Mouse (Mus musculus): ENCODE data around the gene Clic6. TPM values are rescaled to one million over a fixed set of nuclear protein-coding genes. Genes with fewer than 3 reads are reported as not detected.

Clic6 gene
- under 1 TPM; 0.12 to 0.30 TPM for total RNA-seq (2021)
- long read RNA-seq, experiment 1, result 0 reads
- long read RNA-seq, experiment 2, partial matches to known transcripts, result 0 of 1 reads
- long read RNA-seq, experiment 2, other reads (novel, unspliced or antisense), result 1 of 1 reads

DNA sequence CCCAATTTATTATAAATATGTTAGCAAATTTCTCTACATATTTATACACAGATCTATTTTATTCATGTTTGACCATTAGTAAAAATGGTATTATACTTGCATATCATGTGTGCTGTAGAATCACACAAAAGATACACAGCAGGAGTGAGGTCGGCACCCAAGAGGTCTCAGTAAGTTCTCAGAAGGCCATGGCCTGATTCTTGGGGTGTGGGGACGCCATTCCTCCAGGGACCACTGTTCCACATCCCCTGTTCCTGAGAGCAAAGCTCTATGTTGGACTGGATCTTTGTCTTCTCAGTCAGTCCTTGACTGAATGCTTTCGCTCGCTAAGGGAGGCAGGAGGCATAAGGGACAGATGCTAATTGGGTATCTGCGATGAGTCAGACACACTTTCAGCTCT is at the start of gene Clic6:
Gene Clic6 (plus strand): TSS at position 301 of the 400 bp plus-strand sequence.
- no peak for DNase-seq

DNA sequence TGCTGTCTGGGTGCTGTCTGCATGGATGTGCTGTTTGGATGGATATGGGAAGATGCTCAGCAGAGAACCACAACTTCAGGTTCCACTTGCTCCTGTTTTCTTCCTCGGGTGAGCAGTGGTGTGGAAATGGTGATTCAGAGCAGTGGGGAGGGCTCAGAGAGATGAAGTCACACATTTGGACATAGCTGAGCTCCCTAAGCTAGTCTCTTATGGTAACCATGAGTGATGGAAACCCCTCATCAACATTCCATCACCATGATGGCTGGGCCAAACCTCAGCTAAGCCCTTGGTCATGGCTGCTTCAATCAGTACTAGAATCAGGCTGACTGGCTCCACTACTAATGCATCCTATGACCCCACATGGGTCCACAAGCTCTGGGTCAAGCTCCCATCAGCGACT is 45.8 kb upstream of the Clic6 start:
- DNase-seq, result no peak

DNA sequence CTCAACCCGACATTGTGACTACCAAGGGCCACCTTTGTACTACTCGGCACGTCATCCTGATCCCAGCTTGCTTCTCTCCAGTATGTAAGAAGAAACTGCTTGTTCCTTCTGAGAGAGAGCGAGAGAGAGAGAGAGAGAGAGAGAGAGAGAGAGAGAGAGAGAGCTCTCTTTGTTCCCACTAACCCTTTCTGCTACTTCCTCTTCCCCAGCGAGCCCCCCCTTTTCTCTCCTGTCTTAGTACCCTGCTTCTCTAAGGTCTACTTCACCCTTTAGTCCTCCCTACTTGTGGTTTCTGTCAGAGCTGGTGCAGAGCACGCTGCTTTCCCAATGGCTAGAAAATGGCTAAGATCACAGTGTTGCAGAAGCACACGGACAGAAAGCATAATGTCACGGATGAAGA is 45.3 kb upstream of the Clic6 start:
- no peak for DNase-seq

DNA sequence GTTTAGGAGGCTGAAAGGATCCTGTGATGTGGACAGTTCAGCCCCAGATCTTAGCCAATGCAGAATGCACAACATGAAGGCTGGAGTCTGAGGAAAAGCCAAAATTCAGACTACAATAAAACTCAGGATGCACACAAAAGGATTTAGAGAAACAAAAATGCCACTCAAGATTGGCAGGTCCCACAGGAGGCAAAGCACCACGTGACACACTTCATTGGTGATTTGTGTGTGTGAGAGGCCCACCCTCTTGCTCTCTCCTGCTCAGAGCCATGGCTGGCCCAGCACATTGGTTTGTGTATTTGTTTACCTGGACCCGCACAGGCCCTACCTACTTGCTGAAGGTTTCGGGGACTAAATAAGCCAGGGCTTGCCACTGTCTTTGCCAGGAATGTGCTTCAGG is 44.3 kb upstream of the Clic6 start:
- no peak for DNase-seq

DNA sequence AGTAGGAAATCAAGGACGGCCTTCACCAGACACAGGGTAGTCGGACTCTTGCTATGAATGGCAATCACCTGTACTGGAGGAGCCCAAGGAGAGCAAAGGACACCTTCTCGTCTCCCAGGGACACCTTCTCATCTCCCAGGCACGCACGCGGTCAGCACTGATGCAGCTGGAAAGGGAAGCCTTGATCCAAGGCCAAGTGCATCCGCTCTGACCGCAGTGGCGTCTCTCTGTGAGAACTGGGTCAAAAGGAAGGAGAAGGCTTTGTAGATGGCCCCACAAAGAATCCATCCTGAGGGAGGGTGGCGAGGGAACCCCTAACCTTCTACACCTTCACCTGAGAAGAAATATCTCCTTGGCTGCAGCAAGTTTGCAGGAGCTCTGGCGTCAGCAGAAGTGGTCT is 43.4 kb upstream of the Clic6 start:
- peak; percentile 40 for DNase-seq

GRCm38 (mm10) chr16:92442946-92443345 is 42.6 kb upstream of the Clic6 start:
- DNase-seq, result no peak

- peak; percentile 70 for DNase-seq
Observed at GRCm38 (mm10) chr16:92443644-92444113, 41.9 kb upstream of the Clic6 start.

DNA sequence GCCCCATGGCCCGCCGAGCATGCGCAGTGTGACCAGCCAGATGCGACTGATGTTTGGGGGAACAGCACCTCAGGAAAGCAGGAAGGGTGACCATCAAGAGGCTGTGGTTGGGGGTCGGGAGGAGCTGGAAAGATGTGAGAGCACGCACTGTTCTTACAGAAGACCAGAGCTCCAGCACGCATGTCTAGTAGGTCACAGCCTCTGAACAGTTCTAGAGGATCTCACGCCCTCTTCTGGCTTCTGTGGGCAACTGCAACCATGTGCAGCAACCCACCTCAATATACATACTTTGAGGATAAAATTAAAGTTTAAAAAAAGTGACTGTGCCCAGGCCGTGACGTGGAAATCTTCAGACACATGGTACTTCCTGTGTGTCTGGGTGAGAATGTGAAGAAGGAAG is 40.2 kb upstream of the Clic6 start:
- peak; percentile 49 for DNase-seq

DNA sequence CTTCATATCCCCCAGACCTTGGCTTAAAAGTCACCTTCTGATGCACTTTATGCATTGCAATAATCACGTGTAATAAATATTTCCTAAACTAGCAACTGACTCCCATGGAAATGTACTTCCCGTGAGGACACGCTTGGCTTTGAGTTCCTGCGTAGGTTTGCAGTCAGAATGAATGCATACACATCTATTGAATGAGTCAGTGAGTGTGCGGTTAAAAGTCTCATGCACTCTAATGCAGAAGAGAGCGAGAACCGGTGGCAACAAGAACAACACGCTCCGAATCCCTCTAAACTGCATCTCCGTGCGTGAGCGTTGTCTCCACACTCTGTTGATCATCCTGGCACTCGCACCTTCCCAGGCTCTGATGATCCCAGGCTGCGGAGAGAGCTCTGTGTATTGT is 36.5 kb upstream of the Clic6 start:
- no peak for DNase-seq

- no peak for DNase-seq
Observed at GRCm38 (mm10) chr16:92450331-92450730, 35.2 kb upstream of the Clic6 start.

- DNase-seq, result no peak
Observed at GRCm38 (mm10) chr16:92451516-92452072, 33.9 kb upstream of the Clic6 start.

DNA sequence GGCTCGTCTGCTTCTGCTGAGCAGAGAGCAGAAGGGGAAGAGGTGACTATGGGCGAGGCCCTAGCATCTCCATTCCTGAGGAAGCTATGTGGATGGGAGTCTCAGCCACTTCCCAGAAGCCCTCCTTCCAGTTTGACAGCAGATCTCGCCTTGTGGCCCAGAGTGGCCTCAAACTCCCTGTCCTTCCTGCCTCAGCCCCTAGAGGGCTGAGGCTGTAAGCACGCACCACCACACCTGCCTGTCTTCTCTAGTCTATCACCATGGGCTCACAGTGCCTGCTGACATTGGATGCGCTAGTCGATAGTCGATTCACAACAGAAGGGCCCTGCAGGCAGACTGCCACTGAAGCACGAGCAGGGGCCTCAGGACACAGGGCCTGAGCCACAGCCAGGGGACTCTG is 32.9 kb upstream of the Clic6 start:
- no peak for DNase-seq

GRCm38 (mm10) chr16:92454002-92454401 is 31.5 kb upstream of the Clic6 start:
- DNase-seq, result no peak

DNA sequence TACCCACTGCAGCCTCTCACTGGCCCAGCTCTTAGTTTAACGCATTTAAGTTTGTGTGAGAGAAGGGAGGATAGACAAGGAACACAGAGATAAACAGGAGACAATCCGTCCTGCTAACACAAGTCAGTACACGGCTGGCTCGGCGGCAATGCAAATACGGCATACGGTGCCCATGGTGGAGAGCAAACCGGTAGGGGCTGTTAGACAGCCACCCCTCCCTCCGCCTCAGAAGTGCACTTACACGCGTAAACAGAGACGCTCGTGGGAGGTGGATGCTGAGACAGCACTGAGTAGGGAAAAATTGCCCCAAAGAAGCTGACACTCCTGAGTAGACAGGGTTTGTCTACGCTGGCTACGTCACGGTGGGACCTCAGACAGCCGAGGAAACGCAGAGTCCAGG is 31.0 kb upstream of the Clic6 start:
- no peak for DNase-seq

DNA sequence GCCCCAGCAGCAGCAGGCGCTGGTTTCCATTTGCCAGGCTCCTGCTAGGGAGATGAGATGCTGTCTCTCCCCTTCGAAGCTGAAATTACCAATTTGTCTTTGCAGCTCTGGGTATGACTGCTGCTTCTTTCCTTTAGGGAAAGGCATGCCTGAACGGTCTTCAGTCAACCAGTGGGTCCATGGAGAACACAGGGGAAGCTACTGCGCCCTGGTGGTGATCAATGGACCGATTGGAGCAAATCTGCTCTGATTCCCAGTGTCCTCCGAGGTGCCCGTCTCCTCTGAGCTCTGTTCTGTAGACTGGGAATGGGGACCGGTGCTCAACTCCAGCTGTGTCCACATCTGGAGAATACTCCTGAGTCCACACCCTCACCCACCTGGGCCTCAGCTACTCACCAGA is 30.0 kb upstream of the Clic6 start:
- DNase-seq, result no peak

DNA sequence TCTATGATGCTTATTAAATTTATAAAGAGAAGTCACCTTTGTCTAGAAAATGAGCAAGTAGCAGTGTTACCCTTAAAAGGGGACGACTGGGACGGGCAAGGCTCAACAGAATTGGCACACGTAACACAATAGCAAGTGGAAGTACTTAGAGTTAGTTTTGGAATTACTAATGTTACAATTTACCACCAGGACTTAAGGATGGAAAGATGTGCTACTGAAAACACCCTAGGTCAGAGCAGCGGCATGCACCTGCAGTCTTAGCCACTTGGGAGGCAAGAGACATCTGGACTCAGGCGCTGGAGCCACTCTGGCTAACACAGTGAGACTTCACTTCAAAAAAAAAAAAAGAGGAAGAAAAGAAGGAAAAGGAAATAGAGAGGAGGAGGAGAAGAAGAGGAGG is 29.6 kb upstream of the Clic6 start:
- no peak for DNase-seq

DNA sequence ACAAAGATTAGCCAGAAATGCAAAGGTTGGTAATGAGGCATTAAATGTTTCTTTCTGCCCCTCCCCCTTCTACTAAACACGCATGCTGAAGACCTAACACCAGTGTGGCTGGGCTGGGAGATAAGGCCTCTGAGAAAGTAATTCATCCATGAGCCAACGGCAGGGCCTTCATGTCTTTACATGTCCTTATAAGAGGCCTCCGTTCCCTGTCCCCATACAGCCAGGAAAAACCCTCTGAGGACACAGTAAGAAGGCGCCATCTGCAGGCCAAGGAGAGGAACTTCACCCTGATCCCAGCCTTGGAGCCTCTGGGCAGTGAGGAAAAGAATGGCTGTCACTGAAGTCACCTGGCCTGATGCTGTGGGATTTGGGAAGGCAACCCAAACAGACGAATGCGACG is 27.9 kb upstream of the Clic6 start:
- DNase-seq, result peak; percentile 80

DNA sequence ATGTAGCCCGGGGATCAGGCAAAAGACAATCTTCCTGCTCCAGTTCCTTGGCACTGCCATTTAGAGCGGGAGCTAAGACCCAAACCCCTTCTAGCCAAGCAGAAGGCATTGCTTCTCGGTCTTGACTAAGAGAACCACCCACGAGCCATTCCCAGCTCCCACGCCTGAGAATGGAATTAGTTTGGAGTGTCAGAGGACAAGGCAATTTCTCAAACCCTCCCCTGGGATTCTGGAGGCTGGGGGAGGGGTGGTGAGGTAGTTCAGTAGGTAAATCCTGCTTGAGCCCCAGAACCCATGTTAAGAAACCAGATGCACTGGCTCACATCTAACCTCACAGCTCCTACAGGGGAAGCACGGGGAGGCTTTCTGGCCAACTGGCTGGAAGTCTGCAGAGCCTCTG is 24.1 kb upstream of the Clic6 start:
- no peak for DNase-seq

DNA sequence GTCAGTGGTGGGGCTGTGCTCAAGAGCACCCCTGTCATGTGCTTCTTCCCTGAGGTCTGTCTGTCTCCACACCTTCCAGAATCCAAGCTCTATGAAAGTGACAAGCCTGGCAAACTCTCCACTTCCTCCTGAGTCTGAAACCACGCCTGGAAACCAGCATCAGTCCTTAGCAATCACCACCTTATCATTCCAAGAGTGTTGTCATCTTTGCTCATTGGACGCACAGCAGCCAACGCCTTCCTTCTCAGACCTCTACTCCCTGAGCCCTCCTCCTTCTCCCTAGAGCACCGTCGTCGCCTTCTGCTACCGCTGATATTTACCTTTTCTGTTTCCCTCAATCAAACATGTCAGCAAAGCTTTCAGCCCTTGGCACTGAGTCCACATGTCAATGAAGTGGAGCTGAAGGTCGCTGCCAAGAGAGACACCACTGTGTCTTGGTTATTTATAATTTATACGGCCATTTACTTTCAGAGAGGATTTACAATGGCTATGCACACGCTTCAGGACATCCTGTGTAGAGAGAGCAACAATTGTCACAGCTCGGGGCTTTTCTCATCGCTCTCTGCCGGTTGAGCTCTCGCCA is 21.1 kb upstream of the Clic6 start:
- DNase-seq, result no peak

DNA sequence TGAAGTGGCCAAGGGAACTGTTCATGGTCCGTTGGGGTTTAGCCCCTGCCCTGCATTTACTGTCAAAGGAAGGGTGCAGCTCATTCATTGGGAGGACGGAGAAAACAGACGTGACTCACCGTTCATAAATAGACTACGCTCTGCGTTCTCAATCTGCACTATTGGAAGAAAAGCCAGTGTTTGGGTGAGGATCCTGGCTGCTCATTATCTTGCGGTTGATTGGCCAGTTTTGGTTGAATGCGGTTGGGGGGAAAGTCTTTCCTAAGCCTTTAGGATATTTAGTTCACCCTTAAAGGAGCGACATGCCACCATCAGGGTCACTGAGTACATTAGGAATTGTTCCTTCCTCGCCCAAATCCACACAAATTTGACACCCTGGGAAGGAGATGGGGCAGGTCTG is 20.3 kb upstream of the Clic6 start:
- no peak for DNase-seq

GRCm38 (mm10) chr16:92465642-92466526 is 19.7 kb upstream of the Clic6 start:
- peak; percentile 96 for DNase-seq

GRCm38 (mm10) chr16:92467041-92467440 is 18.5 kb upstream of the Clic6 start:
- DNase-seq, result no peak

- DNase-seq, result no peak
Observed at GRCm38 (mm10) chr16:92468459-92468858, 17.1 kb upstream of the Clic6 start.

All from adrenal gland, postnatal 10 days (tissue).